Mouse (Mus musculus): ENCODE results near the gene Tldc1.

Tldc1 gene

GRCm38 (mm10) chr8:119765761-119766444 is 12.3 kb downstream of the Tldc1 start:
- DNase-seq (ENCODE audit: extremely low spot score) = no peak

GRCm38 (mm10) chr8:119765311-119765710 is 12.9 kb downstream of the Tldc1 start:
- no peak for DNase-seq (ENCODE audit: extremely low spot score)

GRCm38 (mm10) chr8:119762226-119763220 is 15.7 kb downstream of the Tldc1 start:
- no peak for DNase-seq (ENCODE audit: extremely low spot score)

- no peak for DNase-seq (ENCODE audit: extremely low spot score)
Measured at GRCm38 (mm10) chr8:119761692-119762091, 16.5 kb downstream of the Tldc1 start.

DNA sequence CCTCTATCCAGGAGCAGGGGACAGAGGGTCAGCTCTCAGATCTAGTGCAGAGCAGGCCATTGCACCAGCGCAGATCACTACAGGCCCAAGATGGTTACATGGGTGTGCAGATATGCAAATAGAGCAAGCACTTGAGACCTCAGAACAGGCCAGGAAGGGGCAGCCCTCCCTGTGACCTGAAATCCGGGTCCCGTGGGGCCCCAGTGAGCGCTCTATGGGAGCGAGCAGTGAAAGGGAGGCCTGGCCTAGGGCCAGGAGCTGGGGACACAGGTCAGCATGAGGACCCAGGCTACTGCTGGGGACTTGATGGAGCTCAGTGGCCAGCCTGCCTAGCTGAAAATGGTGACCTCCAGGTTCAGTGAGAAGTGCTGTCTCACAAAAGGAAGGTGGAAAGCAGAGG is 21.7 kb downstream of the Tldc1 start:
- DNase-seq (ENCODE audit: extremely low spot score) = no peak

DNA sequence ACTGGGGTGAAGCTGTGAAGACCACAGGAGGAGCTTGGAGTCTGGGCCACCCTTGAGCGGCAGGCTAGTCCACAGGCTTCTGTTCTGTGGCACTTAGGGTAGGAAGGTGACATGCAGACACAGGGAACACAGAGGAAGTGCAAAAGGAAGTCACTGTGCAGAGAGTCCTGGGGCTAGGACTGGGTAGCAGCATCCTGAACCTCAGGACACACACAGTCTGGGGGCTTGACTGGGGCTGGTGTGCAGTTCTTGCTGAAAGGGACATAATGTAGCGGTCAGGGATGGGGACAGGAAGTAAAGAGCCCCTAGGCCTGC is 22.1 kb downstream of the Tldc1 start:
- DNase-seq (ENCODE audit: extremely low spot score) = no peak

- DNase-seq (ENCODE audit: extremely low spot score) = no peak
Measured at GRCm38 (mm10) chr8:119755238-119756146, 22.7 kb downstream of the Tldc1 start.

DNA sequence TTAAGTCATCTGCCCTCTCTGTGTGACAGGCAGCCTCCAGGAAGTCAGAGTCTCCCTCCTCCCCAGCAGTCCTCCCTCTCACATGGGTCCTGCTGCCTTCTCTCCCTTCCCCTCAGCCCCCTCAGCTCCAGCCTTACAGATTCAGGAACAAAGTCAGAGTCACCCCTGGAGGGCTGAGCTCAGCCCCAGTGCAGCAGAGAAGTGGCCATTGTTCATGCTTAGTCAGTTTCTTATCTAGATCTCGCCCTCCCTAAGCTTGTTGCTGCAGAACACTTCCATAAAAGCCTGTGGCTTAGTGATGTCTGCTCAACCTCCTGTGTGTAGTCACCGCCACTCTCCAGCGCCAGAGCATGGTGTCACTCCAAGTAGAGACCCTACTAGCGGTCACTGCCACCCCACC is 33.6 kb downstream of the Tldc1 start:
- no peak for DNase-seq (ENCODE audit: extremely low spot score)

GRCm38 (mm10) chr8:119743291-119744026 is 34.8 kb downstream of the Tldc1 start:
- DNase-seq (ENCODE audit: extremely low spot score) = peak; percentile 68

DNA sequence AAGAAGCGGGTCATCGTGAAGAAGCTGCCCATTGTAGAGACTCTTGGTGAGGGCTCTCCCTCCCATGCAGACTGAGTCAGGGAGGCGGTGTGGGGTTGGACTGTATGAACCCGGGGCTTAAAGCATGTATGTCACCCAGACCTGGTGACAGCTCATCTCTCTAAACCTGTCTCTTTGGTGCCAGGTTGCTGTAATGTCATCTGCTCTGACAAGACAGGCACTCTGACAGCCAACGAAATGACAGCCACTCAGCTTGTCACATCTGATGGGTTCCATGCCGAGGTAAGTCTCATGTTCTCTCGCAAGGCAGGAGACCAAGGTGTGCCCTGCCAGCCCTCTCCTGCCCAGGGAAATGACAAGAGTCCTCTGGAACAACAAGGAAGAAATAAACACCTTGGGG is 35.8 kb downstream of the Tldc1 start:
- no peak for DNase-seq (ENCODE audit: extremely low spot score)

- DNase-seq (ENCODE audit: extremely low spot score) = no peak
Measured at GRCm38 (mm10) chr8:119740634-119741033, 37.6 kb downstream of the Tldc1 start.

- DNase-seq (ENCODE audit: extremely low spot score) = no peak
Measured at GRCm38 (mm10) chr8:119738129-119738907, 39.9 kb downstream of the Tldc1 start.

DNA sequence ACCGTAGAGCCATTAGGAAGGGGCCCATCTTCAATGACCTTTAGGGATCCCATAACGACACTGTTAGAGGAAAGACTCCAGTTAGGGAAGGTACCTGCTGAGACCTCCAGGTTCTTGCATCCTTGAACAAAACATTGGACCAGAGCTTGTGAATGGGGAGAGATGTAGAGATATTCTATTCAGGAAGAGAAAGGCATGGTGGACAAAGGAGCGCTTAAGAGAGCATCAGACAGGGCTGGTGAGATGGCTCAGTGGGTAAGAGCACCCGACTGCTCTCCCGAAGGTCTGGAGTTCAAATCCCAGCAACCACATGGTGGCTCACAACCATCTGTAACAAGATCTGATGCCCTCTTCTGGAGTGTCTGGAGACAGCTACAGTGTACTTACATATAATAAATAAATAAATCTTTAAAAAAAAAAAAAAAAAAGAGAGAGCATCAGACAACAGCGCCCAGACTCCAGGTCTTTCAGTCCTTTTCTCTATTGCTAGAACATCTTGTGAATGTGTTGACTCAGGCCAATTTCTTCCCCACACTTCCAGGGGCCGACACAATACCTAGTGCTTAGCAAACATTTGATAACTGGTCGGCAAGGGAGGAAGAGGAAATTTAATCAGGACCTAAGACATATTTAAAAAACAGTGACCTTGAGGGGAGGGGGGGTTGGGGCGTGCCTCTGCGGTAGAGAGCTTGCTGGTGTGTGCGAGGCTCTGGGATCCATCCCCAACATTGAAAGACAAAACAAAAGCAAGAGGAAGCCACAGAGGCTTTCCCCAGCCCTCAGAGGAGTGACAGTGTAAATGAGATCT is 40.9 kb downstream of the Tldc1 start:
- DNase-seq (ENCODE audit: extremely low spot score) = no peak

GRCm38 (mm10) chr8:119736348-119736917 is 41.8 kb downstream of the Tldc1 start:
- DNase-seq (ENCODE audit: extremely low spot score) = no peak

- no peak for DNase-seq (ENCODE audit: extremely low spot score)
Measured at GRCm38 (mm10) chr8:119732072-119732471, 46.1 kb downstream of the Tldc1 start.

DNA sequence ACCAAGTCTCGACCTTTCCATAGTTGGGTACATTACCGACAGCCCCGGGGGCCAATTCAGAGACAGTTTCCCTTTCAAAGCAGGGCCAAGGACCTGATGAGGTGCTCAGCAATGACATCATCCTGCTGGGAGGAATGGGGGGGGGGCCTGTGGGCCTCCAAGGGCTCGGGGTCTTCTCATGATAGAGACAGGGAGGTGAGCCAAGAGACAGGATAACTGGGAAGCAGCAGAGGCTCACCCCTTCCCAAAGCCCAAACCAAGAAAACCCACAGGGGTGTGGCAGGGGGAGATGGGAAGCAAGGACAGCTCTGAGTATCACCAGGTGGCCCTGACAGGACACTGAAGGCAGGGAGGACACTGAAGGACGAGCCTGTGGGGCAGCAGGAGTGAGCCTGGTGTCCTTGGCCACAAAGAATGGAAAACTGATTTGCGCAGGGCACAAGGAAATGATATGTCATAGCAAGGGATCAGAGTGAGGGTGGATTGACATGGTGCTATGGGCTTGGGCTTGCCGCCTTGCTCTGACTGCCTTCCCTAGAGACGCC is 49.8 kb downstream of the Tldc1 start:
- no peak for DNase-seq (ENCODE audit: extremely low spot score)

GRCm38 (mm10) chr8:119727093-119727492 is 51.1 kb downstream of the Tldc1 start:
- DNase-seq (ENCODE audit: extremely low spot score) = no peak

- no peak for DNase-seq (ENCODE audit: extremely low spot score)
Measured at GRCm38 (mm10) chr8:119724596-119724995, 53.6 kb downstream of the Tldc1 start.

- no peak for DNase-seq (ENCODE audit: extremely low spot score)
Measured at GRCm38 (mm10) chr8:119723676-119724075, 54.5 kb downstream of the Tldc1 start.

Measured in embryo, embryonic 9.5 days (tissue).